Mouse (Mus musculus) midbrain, embryonic 14.5 days (tissue): ENCODE results near the gene Trim25. TPM values are rescaled to one million over a fixed set of nuclear protein-coding genes. Genes with fewer than 3 reads are reported as not detected.

Source experiments
- ATAC-seq: fragments of 200-750 bp; cut with Nextera tagmentation; 2 replicates; pipeline ENCODE4 v1.8.0; 2017; ENCODE audit warnings: moderate number of reproducible peaks, moderate library complexity; ENCODE audit not compliant: low FRiP score, low TSS enrichment
- DNase-seq: peaks from one replicate; pipeline ENCODE4 v3.0.0-alpha.2; 2015
- H3K27ac ChIP-seq: fragments of 300-500 bp; sonication (generic); replicated peaks from 2 replicates; pipeline ENCODE4 v1.5.1; 2014; ENCODE audit warnings: mild to moderate bottlenecking, low read depth, low read length, moderate library complexity
- H3K27me3 ChIP-seq: fragments of 300-500 bp; sonication (generic); 2 replicates; pipeline ENCODE4 v1.6.1; 2014; ENCODE audit warnings: low read length, control low read depth, mixed read lengths; ENCODE audit not compliant: control insufficient read depth, insufficient read depth
- H3K36me3 ChIP-seq: fragments of 300-500 bp; sonication (generic); 2 replicates; pipeline ENCODE4 v1.6.1; 2014; ENCODE audit warnings: low read length, control low read depth; ENCODE audit not compliant: control insufficient read depth, insufficient read depth
- H3K4me1 ChIP-seq: fragments of 300-500 bp; sonication (generic); 2 replicates; pipeline ENCODE4 v1.6.1; 2014; ENCODE audit warnings: mild to moderate bottlenecking, antibody characterized with exemption, low read length, control low read depth; ENCODE audit not compliant: control insufficient read depth, insufficient read depth
- H3K4me2 ChIP-seq: fragments of 300-500 bp; sonication (generic); 2 replicates; pipeline ENCODE4 v1.6.1; 2014; ENCODE audit warnings: mild to moderate bottlenecking, low read length, moderate library complexity
- H3K4me3 ChIP-seq: fragments of 300-500 bp; sonication (generic); replicated peaks from 2 replicates; pipeline ENCODE4 v1.5.1; 2014; ENCODE audit warnings: low read depth, low read length
- H3K9ac ChIP-seq: fragments of 300-500 bp; sonication (generic); replicated peaks from 2 replicates; pipeline ENCODE4 v1.6.1; 2014; ENCODE audit warnings: mild to moderate bottlenecking, low read length, moderate library complexity
- H3K9me3 ChIP-seq: fragments of 300-500 bp; sonication (generic); 2 replicates; pipeline ENCODE4 v1.6.1; 2016; ENCODE audit warnings: low read length, control low read depth, mixed read lengths; ENCODE audit not compliant: control insufficient read depth
- WGBS: fragments of 180-500 bp; shearing (Covaris S2); extraction: QIAGEN DNeasy Blood & Tissue Kit; methylation state at CpG from one replicate; pipeline ENCODE4 v1.1.7; 2014; 5-methylcytosine and 5-hydroxymethylcytosine counted together
- polyA plus RNA-seq: library from polyadenylated mRNA; unstranded; fragments of >200 nt; fragmentation: Nextera tagmentation; extraction: Ambion mirVana; gene quantifications from 2 replicates; pipeline ENCODE4 v1.2.1, GENCODE M21; 2014

Gene Trim25
- polyA plus RNA-seq, 1 experiment from 2014 or later: 3.9 TPM

- H3K9ac ChIP-seq: no peak overlapping the region
- ATAC-seq (no peak), DNase-seq (no peak)
- H3K4me1 ChIP-seq: no peaks in the 10 kb centered on the region
- H3K36me3 ChIP-seq: no peaks in the 10 kb centered on the region
- no peak overlapping the region for H3K27ac ChIP-seq
- no peak overlapping the region for H3K4me3 ChIP-seq
- no peaks in the 10 kb centered on the region for H3K9me3 ChIP-seq
- 91% methylated on average over 3 of the region's 3 CpGs for WGBS
- H3K27me3 ChIP-seq: no peaks in the 10 kb centered on the region
- H3K4me2 ChIP-seq: no peak overlapping the region
Measured at GRCm38 (mm10) chr11:89007582-89007981, 8.4 kb downstream of the Trim25 start.

GRCm38 (mm10) chr11:89009066-89009465, 9.9 kb downstream of the Trim25 start:
- H3K9ac ChIP-seq: no peak overlapping the region
- H3K4me1 ChIP-seq: no peaks in the 10 kb centered on the region
- 91% methylated on average over 9 of the region's 9 CpGs for WGBS
- H3K27ac ChIP-seq: no peak overlapping the region
- no peaks in the 10 kb centered on the region for H3K27me3 ChIP-seq
- H3K4me3 ChIP-seq: no peak overlapping the region
- DNase-seq (no peak), ATAC-seq (no peak)
- no peak overlapping the region for H3K4me2 ChIP-seq
- H3K36me3 ChIP-seq: no peaks in the 10 kb centered on the region
- no peaks in the 10 kb centered on the region for H3K9me3 ChIP-seq

- no peak for DNase-seq
- no peak overlapping the region for H3K9ac ChIP-seq
- H3K9me3 ChIP-seq: no peaks in the 10 kb centered on the region
- no peak overlapping the region for H3K27ac ChIP-seq
- no peaks in the 10 kb centered on the region for H3K27me3 ChIP-seq
- H3K4me2 ChIP-seq: no peak overlapping the region
- H3K4me3 ChIP-seq: no peak overlapping the region
- H3K4me1 ChIP-seq: no peaks in the 10 kb centered on the region
- ATAC-seq: no peak
- 77% methylated on average over 7 of the region's 7 CpGs for WGBS
- no peaks in the 10 kb centered on the region for H3K36me3 ChIP-seq
Measured at GRCm38 (mm10) chr11:89009496-89009895, 10.3 kb downstream of the Trim25 start.

GRCm38 (mm10) chr11:89012241-89012640, 13.1 kb downstream of the Trim25 start:
- no peak overlapping the region for H3K27ac ChIP-seq
- H3K27me3 ChIP-seq: no peaks in the 10 kb centered on the region
- WGBS: 92% methylated on average over 5 of the region's 5 CpGs
- no peak overlapping the region for H3K4me3 ChIP-seq
- DNase-seq (no peak), ATAC-seq (no peak)
- H3K36me3 ChIP-seq: no peaks in the 10 kb centered on the region
- no peaks in the 10 kb centered on the region for H3K4me1 ChIP-seq
- no peak overlapping the region for H3K4me2 ChIP-seq
- H3K9ac ChIP-seq: no peak overlapping the region
- no peaks in the 10 kb centered on the region for H3K9me3 ChIP-seq

- no peak overlapping the region for H3K27ac ChIP-seq
- WGBS: 94% methylated on average over 9 of the region's 9 CpGs
- H3K9ac ChIP-seq: no peak overlapping the region
- no peak overlapping the region for H3K4me2 ChIP-seq
- ATAC-seq (no peak), DNase-seq (no peak)
- no peaks in the 10 kb centered on the region for H3K36me3 ChIP-seq
- no peak overlapping the region for H3K4me3 ChIP-seq
- no peaks in the 10 kb centered on the region for H3K4me1 ChIP-seq
- H3K27me3 ChIP-seq: no peaks in the 10 kb centered on the region
- no peaks in the 10 kb centered on the region for H3K9me3 ChIP-seq
Measured at GRCm38 (mm10) chr11:89017514-89018182, 18.5 kb downstream of the Trim25 start.

- H3K4me1 ChIP-seq: no peaks in the 10 kb centered on the region
- DNase-seq (peak; percentile 20), ATAC-seq (no peak)
- no peak overlapping the region for H3K4me2 ChIP-seq
- no peak overlapping the region for H3K9ac ChIP-seq
- no peaks in the 10 kb centered on the region for H3K36me3 ChIP-seq
- WGBS: 70% methylated on average over 9 of the region's 9 CpGs
- no peak overlapping the region for H3K4me3 ChIP-seq
- no peak overlapping the region for H3K27ac ChIP-seq
- no peaks in the 10 kb centered on the region for H3K9me3 ChIP-seq
- no peaks in the 10 kb centered on the region for H3K27me3 ChIP-seq
Measured at GRCm38 (mm10) chr11:89020681-89021305, 21.6 kb downstream of the Trim25 start.

GRCm38 (mm10) chr11:89021687-89022086, 22.5 kb downstream of the Trim25 start:
- DNase-seq: no peak
- H3K4me2 ChIP-seq: no peak overlapping the region
- no peaks in the 10 kb centered on the region for H3K27me3 ChIP-seq
- ATAC-seq: no peak
- H3K4me1 ChIP-seq: no peaks in the 10 kb centered on the region
- H3K36me3 ChIP-seq: no peaks in the 10 kb centered on the region
- H3K9ac ChIP-seq: no peak overlapping the region
- H3K27ac ChIP-seq: no peak overlapping the region
- H3K4me3 ChIP-seq: no peak overlapping the region
- no peaks in the 10 kb centered on the region for H3K9me3 ChIP-seq
- 81% methylated on average over 7 of the region's 7 CpGs for WGBS

GRCm38 (mm10) chr11:89022120-89022731, 23.1 kb downstream of the Trim25 start:
- Histone ChIP-seq H3K4me2 (no peak overlapping the region), H3K27ac (no peak overlapping the region), H3K4me1 (no peaks in the 10 kb centered on the region), H3K9ac (no peak overlapping the region), H3K36me3 (no peaks in the 10 kb centered on the region), H3K9me3 (no peaks in the 10 kb centered on the region), H3K4me3 (no peak overlapping the region), H3K27me3 (no peaks in the 10 kb centered on the region)
- DNase-seq: no peak
- WGBS: 73% methylated on average over 8 of the region's 8 CpGs
- ATAC-seq: no peak

GRCm38 (mm10) chr11:89023477-89023876, 24.3 kb downstream of the Trim25 start:
- WGBS: 70% methylated on average over 10 of the region's 10 CpGs
- no peaks in the 10 kb centered on the region for H3K27me3 ChIP-seq
- no peak for ATAC-seq
- no peaks in the 10 kb centered on the region for H3K9me3 ChIP-seq
- H3K4me1 ChIP-seq: no peaks in the 10 kb centered on the region
- no peak for DNase-seq
- no peak overlapping the region for H3K4me2 ChIP-seq
- no peaks in the 10 kb centered on the region for H3K36me3 ChIP-seq
- no peak overlapping the region for H3K4me3 ChIP-seq
- no peak overlapping the region for H3K27ac ChIP-seq
- H3K9ac ChIP-seq: no peak overlapping the region
